Mouse (Mus musculus) cerebellum, postnatal 25 days (tissue): ENCODE measurements around the gene Rad9b.

ENCODE experiments used
- DNase-seq, 2 experiments: peaks; one replicate each; pipeline ENCODE4 v3.0.0; 2021; ENCODE audit warnings: mixed read lengths in 2 of 2

The Rad9b gene

GRCm38 (mm10) chr5:122353807-122354491, at the start of gene Rad9b, which contains the start of gene Vps29:
Rad9b (minus strand) TSS chr5:122354233.
Vps29 (plus strand) TSS chr5:122354369.
- peak; percentile 100 for DNase-seq

GRCm38 (mm10) chr5:122403362-122403761, 49.3 kb upstream of the Rad9b start:
- no peak for DNase-seq

DNA sequence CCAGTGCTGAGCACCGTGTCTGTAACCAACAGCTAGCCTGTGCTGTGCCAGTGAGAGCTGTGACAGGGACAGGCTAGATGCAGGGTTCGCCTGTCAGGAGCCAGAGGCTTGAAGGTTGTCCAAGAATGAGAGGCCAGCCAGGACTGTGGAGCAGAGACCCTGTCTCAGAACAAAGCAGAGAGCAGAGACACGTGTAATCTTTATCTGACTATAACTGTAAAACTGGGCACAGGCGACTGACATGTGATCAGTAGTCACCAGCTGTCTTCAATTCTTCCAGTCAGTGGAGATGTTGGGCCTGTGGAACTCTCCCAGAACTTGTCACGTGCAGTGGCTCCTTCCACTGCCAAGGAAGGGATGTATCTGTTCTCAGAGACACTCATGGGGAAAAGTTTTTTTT, 48.7 kb upstream of the Rad9b start:
- DNase-seq: peak; percentile 47 to 51

DNA sequence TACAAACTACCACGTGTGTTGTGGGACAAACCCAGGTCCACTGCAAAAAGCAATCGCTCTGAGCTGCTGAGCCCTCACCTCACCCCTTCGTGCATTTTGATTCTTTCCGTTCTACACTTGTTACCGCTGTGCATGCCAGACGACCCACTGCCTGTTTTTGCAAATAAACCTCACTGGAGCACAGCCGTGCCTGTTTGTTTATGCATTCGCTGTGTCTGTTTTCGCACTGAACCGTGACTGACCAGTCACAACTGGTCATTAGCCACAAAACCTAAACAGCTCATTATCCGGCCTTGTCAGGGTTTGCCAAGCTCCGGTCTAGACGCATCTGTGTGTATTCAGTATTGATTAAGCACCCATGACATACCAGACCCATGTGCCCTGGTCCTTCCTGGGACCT, 48.1 kb upstream of the Rad9b start:
- no peak for DNase-seq

- DNase-seq: peak; percentile 88 to 90
Observed at GRCm38 (mm10) chr5:122401303-122401640, 47.2 kb upstream of the Rad9b start.

GRCm38 (mm10) chr5:122400628-122401302, 46.7 kb upstream of the Rad9b start:
- DNase-seq: peak in 1 of 2 experiments; percentile 6

GRCm38 (mm10) chr5:122399871-122400270, 45.8 kb upstream of the Rad9b start:
- peak in 1 of 2 experiments; percentile 9 for DNase-seq

DNA sequence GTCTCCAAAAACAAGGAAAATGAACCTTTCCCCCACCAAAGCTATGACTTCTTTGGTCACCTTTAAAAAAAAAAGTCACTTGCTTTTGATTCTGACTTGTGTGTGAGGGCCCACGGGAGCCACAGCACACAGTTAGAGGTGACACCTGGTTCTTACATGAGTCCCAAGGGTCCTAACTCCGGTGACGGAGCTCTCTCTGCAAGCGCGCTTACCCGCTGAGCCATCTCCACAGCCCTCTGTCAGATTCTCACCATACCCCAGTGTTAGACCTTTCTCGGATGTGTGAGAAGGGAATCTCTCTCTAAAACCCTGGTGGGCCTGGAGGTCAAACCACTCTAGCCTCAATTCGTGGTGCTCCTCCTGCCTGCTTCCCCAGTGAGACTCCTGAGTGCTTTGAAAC, 43.5 kb upstream of the Rad9b start:
- DNase-seq: no peak

- DNase-seq: peak in 1 of 2 experiments; percentile 20
Observed at GRCm38 (mm10) chr5:122396791-122397190, 42.8 kb upstream of the Rad9b start.

GRCm38 (mm10) chr5:122393887-122394286, 39.9 kb upstream of the Rad9b start:
- peak; percentile 77 to 85 for DNase-seq

DNA sequence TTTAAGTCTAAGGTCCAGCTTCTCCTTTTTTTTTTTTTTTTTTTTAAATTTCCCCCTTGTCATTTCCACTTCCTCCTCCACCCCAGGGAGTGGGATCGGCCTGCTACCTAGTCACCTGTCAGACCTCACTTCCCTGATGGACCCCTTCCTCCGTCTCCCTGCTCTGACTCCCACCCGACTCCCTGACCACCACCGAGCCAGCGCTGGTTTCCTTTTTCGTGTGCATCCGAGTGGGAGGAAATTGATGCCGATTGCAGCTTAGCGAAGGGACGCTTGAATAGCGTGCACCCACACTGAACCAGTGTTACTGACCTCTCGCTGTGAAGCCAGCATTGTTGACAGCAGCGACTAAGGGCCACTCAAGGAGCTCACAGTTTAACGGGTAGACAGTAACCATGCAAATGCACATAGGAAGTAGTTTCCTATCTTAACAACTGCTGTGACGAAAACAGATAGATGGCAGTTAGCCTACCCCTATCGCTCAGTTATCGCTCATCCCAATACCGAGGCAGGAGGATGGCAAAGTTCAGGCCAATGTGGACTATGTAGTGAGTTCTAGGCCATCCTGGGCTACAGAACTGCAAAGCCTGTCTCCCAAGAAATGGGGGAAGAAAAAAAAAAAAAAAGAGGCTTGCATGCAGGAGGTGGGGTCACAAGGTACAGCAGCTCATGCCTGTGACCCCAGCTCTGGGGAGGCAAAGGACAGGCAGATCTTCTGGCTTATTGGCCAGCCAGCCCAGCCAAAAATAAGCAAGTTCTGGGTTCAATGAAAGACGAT, 38.4 kb upstream of the Rad9b start:
- DNase-seq: peak; percentile 43 to 47

GRCm38 (mm10) chr5:122391786-122392180, 37.8 kb upstream of the Rad9b start, which contains the start of gene Arpc3:
Arpc3 (plus strand) TSS chr5:122391878.
- peak; percentile 95 to 97 for DNase-seq

DNA sequence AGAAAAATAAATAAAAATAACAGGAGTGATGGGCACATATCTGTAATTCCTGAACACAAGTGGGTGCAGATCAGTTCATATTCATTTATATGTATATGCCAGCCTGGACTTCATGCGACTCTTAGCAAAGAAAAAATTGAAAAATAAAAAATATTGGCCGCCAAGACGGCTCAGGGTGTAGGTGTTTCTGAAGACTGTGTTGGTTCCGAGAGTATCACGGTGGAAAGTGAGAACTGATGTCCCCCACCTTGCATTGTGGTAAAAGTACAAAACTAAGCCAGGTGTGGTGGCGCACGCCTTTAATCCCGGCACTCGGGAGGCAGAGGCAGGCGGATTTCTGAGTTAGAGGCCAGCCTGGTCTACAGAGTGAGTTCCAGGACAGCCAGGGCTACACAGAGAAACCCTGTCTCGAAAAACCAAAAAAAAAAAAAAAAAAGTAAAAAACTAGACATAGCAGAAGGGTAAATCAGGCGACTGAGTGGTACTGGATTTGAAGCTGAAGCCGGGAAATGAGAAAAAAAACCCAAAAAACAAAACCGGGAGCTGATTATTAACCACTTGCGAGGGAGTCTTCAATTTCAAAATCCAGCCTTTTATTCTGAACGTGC, 37.2 kb upstream of the Rad9b start:
- peak in 1 of 2 experiments; percentile 12 for DNase-seq

DNA sequence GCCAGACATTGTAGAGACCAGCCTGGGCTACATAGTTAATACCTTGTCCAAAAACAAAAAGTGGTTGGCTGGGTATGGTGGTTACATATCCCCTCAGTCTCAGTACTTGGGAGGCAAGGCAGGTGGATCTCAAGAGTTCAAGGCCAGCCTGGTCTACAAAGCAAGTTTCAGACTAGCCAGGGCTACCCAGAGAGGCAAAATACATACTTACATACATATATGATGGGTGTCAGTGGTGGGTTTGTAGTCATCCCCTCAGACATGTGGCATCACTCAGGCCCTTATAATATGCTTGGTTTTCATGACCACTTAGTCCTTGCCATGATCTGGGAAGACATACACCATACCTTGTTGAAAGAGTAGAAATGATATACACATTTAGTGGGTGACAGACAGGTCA, 36.6 kb upstream of the Rad9b start:
- no peak for DNase-seq

DNA sequence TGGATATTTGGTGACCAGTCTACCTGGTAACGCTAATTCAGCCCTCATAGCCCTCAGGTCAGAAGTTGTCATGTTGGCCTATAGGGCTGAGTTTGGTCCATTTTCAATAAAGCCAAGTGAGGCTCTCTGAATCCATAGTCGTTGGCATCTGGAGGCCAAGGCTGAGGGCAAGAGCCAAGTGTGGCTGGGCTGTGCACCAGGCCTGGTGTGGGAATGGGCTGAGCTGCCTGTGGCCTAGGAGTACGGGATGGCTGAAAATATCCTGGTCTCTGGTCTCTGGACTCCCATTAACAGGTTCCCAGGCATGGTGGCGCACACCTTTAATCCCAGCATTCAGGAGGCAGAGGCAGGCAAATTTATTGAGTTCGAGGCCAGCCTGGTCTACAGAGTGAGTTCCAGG, 36.0 kb upstream of the Rad9b start:
- DNase-seq: peak; percentile 43 to 63

- DNase-seq: peak; percentile 88 to 90
Observed at GRCm38 (mm10) chr5:122379374-122380155, 25.5 kb upstream of the Rad9b start.

DNA sequence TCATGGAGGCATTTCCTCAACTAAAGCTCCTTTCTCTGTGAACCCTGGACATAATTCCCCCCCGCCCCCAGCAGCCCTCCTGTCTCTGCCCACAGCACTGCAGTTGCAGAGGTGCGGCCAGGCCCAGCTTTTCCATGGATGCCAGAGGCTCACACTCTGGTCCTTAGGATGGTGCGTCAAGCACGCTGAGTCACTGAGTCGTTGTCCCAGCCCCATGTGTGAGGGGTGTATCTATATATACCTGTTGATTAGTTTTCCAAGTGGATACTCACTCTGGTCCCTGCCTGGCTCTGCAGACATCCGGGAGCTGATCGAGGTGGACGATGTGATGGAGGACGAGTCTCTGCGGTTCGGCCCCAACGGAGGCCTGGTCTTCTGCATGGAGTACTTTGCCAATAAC, 24.1 kb upstream of the Rad9b start:
- peak in 1 of 2 experiments; percentile 13 for DNase-seq

DNA sequence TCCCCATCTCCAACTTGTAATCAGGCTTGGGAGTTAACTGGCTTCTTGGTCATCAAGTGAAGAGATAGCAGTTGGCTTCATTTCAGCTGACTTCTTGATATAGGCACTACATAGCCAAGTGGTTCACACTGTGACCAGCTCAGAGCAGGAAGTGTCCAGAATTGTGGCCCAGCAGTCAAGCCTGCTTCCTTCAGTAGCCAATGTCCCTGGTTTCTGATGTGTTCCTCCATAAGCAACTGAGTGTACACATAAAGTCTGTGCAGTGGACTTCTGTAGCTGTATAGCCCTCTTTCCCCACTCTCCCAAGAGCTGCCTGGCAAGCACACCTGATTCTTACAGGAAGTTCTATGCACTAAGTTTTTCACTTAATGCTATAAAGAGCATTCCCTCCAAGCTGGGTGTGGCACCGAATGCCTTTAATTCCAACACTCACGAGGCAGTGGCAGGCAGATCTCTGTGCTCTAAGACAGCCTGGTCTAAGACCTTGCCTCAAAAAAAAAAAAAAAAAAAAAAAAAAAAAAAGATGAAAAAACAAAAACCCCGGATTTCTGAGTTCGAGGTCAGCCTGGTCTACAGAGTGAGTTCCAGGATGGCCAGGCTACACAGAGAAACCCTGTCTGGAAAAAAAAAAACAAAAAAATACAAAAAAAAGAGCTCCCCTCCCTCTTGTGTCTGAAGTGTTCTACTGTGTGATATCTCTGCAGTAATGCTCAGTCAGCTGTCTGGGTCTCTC, 23.2 kb upstream of the Rad9b start:
- DNase-seq: no peak

DNA sequence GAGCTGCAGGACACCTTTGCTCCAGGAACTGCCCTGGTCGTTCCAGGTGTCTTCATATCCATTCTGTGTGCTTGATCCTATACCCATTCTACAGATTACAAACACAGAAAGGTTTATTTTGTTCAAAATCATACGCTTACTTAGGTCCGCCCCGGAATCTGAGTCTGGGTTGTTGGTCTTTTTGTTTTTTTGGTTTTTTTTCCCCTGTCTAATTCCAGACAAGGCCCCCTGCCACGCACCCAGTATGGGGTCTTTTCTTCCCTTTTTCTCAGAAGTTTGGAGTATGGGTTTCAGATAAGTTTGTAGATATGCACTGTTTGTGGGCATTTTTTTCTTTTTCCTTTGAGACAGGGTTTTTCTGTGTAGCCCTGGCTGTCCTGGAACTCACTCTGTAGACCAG, 18.8 kb upstream of the Rad9b start:
- peak in 1 of 2 experiments; percentile 40 for DNase-seq

GRCm38 (mm10) chr5:122372192-122372769, 18.2 kb upstream of the Rad9b start, which contains the start of gene Fam216a:
Fam216a (minus strand) TSS chr5:122372364.
- peak; percentile 100 for DNase-seq

DNA sequence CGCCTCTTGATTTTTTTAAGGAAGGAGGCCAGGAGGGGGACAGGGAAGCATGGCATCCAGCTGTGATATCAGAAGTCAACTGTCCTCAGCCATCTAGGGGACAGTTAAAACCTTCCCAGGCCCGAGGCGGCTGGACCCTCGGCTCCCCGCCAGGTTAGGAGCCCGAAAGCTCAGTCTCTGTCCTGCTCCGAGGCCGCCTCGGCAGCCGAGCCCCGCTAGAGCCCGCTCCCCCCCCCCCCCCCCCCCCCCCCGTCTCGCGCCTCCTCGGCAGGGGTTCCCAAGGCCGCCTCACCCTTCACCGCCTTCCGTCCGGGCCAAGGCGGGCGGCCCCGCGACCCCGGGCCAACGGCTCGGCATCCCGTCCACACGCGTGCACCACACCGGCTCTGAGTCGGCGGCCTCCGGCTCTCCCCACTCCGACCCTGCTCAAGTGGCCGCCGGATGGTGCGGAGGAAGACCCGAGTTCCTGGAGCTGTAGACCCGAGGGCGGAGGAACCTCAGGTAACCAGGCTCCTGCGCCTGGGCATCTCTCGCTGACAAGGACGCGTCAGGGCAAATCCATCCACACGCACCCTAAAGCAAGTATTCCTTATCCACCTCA, 17.7 kb upstream of the Rad9b start, which contains the start of gene Gpn3:
Gene Gpn3, plus strand, starts transcription at position 286 of the 601 bp plus-strand sequence.
- peak in 1 of 2 experiments; percentile 69 for DNase-seq
